Mouse (Mus musculus) MEL (cell line): ENCODE results near the gene Als2. TPM values are rescaled to one million over a fixed set of nuclear protein-coding genes. Genes with fewer than 3 reads are reported as not detected.
A peak's percentile ranks its signal among the peaks of the same experiment; 100 is the strongest.

ENCODE experiments used
- DNase-seq: peaks from one replicate; pipeline ENCODE4 v3.0.0; 2011; ENCODE audit warnings: low read depth, low spot score
- H3K27ac ChIP-seq: 2 replicates; pipeline ENCODE4 v1.5.1; 2012; ENCODE audit warnings: low read depth, mild to moderate bottlenecking, control low read depth, low read length, moderate library complexity; ENCODE audit not compliant: control insufficient read depth
- H3K27me3 ChIP-seq, 2 experiments: fragments of 150-350 bp in 1 of 2; sonication (generic) in 1 of 2; 2 replicates each; pipeline ENCODE4 v1.6.1; 2012; ENCODE audit warnings: low read length in 2 of 2, mild to moderate bottlenecking in 2 of 2, improper control_type of control experiment in 1 of 2, moderate library complexity in 1 of 2; ENCODE audit not compliant: insufficient read depth in 2 of 2, control insufficient read depth in 1 of 2
- H3K36me3 ChIP-seq, 2 experiments: 2 replicates each; pipeline ENCODE4 v1.6.1; 2012 to 2014; ENCODE audit warnings: low read length in 2 of 2, improper control_type of control experiment in 1 of 2, inconsistent platforms in 1 of 2, mild to moderate bottlenecking in 1 of 2; ENCODE audit not compliant: insufficient read depth in 2 of 2, control insufficient read depth in 1 of 2
- H3K4me1 ChIP-seq, 2 experiments: fragments of 150-350 bp in 1 of 2; sonication (generic) in 1 of 2; 2 replicates each; pipeline ENCODE4 v1.6.1; 2012; ENCODE audit warnings: low read length in 2 of 2, improper control_type of control experiment in 1 of 2, mild to moderate bottlenecking in 1 of 2; ENCODE audit not compliant: insufficient read depth in 2 of 2, control insufficient read depth in 1 of 2
- H3K4me3 ChIP-seq, 2 experiments: fragments of 150-350 bp in 1 of 2; sonication (generic) in 1 of 2; 2 replicates each; pipeline ENCODE4 v1.5.1; 2012; ENCODE audit warnings: low read depth in 2 of 2, low read length in 2 of 2, mild to moderate bottlenecking in 2 of 2, moderate library complexity in 2 of 2, control low read depth in 1 of 2, improper control_type of control experiment in 1 of 2; ENCODE audit not compliant: control insufficient read depth in 1 of 2, insufficient read depth in 1 of 2
- H3K79me2 ChIP-seq: 2 replicates; pipeline ENCODE4 v1.6.1; 2012; ENCODE audit warnings: mild to moderate bottlenecking, low read length, moderate library complexity; ENCODE audit not compliant: control insufficient read depth, poor library complexity, insufficient read depth
- H3K9ac ChIP-seq: 2 replicates; pipeline ENCODE4 v1.6.1; 2012; ENCODE audit warnings: low read depth, mild to moderate bottlenecking, control low read depth, low read length, moderate library complexity; ENCODE audit not compliant: control insufficient read depth, poor library complexity, severe bottlenecking
- H3K9me3 ChIP-seq: fragments of 150-350 bp; sonication (generic); replicated peaks from 2 replicates; pipeline ENCODE4 v1.6.1; 2012; ENCODE audit warnings: mild to moderate bottlenecking, low read length, improper control_type of control experiment, moderate library complexity; ENCODE audit not compliant: insufficient read depth
- CHD1 ChIP-seq: IDR thresholded peaks from 2 replicates; pipeline ENCODE4 v1.6.1; 2012; ENCODE audit warnings: low read depth, mild to moderate bottlenecking, inconsistent platforms, low read length, improper control_type of control experiment
- CTCF ChIP-seq, 3 experiments: IDR thresholded peaks in 2 of 3; conservative IDR thresholded peaks in 1 of 3; 2 replicates each; pipeline ENCODE4 v1.5.1; 2011 to 2012; ENCODE audit warnings: low read length in 3 of 3, low read depth in 2 of 3, mild to moderate bottlenecking in 2 of 3, improper control_type of control experiment in 1 of 3, inconsistent platforms in 1 of 3, mixed read lengths in 1 of 3, moderate library complexity in 1 of 3; ENCODE audit not compliant: control insufficient read depth in 1 of 3, insufficient read depth in 1 of 3, poor library complexity in 1 of 3, severe bottlenecking in 1 of 3
- ETS1 ChIP-seq: IDR thresholded peaks from 2 replicates; pipeline ENCODE4 v1.6.1; 2012; ENCODE audit warnings: low read depth, mild to moderate bottlenecking, inconsistent platforms, low read length, improper control_type of control experiment, moderate library complexity
- MAFK ChIP-seq: IDR thresholded peaks from 2 replicates; pipeline ENCODE4 v1.6.1; 2011; ENCODE audit warnings: low read depth, mild to moderate bottlenecking, low read length, improper control_type of control experiment, borderline replicate concordance
- MAZ ChIP-seq: IDR thresholded peaks from 2 replicates; pipeline ENCODE4 v1.6.1; 2012; ENCODE audit warnings: low read depth, mild to moderate bottlenecking, inconsistent platforms, low read length, improper control_type of control experiment
- MXI1 ChIP-seq: IDR thresholded peaks from 2 replicates; pipeline ENCODE4 v1.6.1; 2011; ENCODE audit warnings: mild to moderate bottlenecking, low read depth, low read length, improper control_type of control experiment
- MYB ChIP-seq: IDR thresholded peaks from 2 replicates; pipeline ENCODE4 v1.6.1; 2011; ENCODE audit warnings: mild to moderate bottlenecking, low read depth, low read length, improper control_type of control experiment
- NRF1 ChIP-seq: IDR thresholded peaks from 2 replicates; pipeline ENCODE4 v1.6.1; 2014; ENCODE audit warnings: low read depth, mild to moderate bottlenecking, inconsistent platforms, low read length, improper control_type of control experiment, moderate library complexity; ENCODE audit not compliant: poor library complexity, insufficient read depth, severe bottlenecking
- POLR2AphosphoS2 ChIP-seq: IDR thresholded peaks from 2 replicates; pipeline ENCODE4 v1.6.1; 2011; ENCODE audit warnings: low read length, improper control_type of control experiment
- POLR2AphosphoS5 ChIP-seq: IDR thresholded peaks from 2 replicates; pipeline ENCODE4 v1.6.1; 2012; ENCODE audit warnings: low read depth, borderline replicate concordance, mild to moderate bottlenecking, inconsistent platforms, low read length, moderate library complexity, mixed read lengths
- SIN3A ChIP-seq: IDR thresholded peaks from 2 replicates; pipeline ENCODE4 v1.6.1; 2012; ENCODE audit warnings: low read length, improper control_type of control experiment, inconsistent platforms
- TBP ChIP-seq: IDR thresholded peaks from 2 replicates; pipeline ENCODE4 v1.8.0; 2011; ENCODE audit warnings: low read depth, low read length, improper control_type of control experiment
- UBTF ChIP-seq: IDR thresholded peaks from 2 replicates; pipeline ENCODE4 v1.6.1; 2012; ENCODE audit warnings: low read depth, mild to moderate bottlenecking, inconsistent platforms, low read length, improper control_type of control experiment, moderate library complexity, borderline replicate concordance; ENCODE audit not compliant: insufficient read depth
- ZC3H11A ChIP-seq: IDR thresholded peaks from 2 replicates; pipeline ENCODE4 v1.6.1; 2012; ENCODE audit warnings: low read depth, mild to moderate bottlenecking, inconsistent platforms, low read length, improper control_type of control experiment
- polyA plus RNA-seq, 2 experiments: library from polyadenylated mRNA; stranded (reverse) in 1 of 2; unstranded in 1 of 2; fragments of >175 nt in 1 of 2; fragments of >200 nt in 1 of 2; gene quantifications; 2 replicates each; pipeline versions ENCODE4 v1.2.1 to v1.2.4; 2012; ENCODE audit warnings: low replicate concordance in 2 of 2, low read depth in 1 of 2; ENCODE audit not compliant: insufficient read length in 2 of 2, insufficient read depth in 1 of 2, missing spikeins in 1 of 2
- total RNA-seq: library from RNA; depleted of rRNA; stranded (reverse); fragments of 300-350 nt; gene quantifications from 2 replicates; pipeline ENCODE4 v1.2.3, GENCODE M21; 2012

Gene Als2
- total and polyA plus RNA-seq, 3 experiments: 7.4 to 8.5 TPM; not detected in 1

DNA sequence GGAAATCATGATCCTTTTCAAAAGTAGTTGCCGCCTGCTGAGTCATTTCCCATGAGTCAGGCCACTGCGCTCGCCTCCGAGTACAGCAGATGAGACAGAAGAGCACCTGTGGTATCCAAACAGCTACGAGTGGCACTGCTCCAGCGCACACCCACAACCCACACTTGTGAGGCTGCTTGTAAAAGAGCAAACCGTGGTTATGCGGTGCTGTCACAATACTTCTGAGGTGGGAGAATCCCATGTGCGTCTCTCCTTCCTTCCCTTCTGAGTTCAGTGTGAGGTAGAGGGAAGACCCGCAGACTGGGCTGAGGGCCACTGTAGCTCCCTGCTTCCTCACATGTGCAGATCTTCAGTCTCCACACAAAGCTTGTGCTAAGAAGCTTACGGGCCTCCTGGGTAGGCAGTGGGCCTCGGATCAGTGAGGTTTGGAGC lies 74.0 kb downstream of the Als2 start, which contains the start of gene Mpp4:
Gene Mpp4, minus strand, starts transcription at position 360 of the 432 bp plus-strand sequence.
- Histone ChIP-seq H3K9ac (no peak within 1 kb of the TSS), H3K4me3 (no peak within 1 kb of the TSS), H3K27ac (peak within 1 kb of the TSS; percentile 34; the same call in 1 of the 2 replicates), H3K79me2 (no peaks in the 10 kb centered on the region), H3K27me3 (no peaks in the 10 kb centered on the region), H3K4me1 (no peaks in the 10 kb centered on the region; a peak in 1 of 4 replicates), H3K36me3 (no peaks in the 10 kb centered on the region), H3K9me3 (no peaks in the 10 kb centered on the region)
- TF ChIP-seq MAZ (no peak), POLR2AphosphoS2 (no peak), POLR2AphosphoS5 (no peak), CTCF (IDR thresholded peaks at IDR 0.05 in 2 of 3, conservative IDR thresholded peaks at IDR 0.05 in 1 of 3; ENCODE audit: control insufficient read depth in 1 of 3, insufficient read depth in 1 of 3, low read depth in 2 of 3, low read length in 3 of 3, poor library complexity in 1 of 3, severe bottlenecking in 1 of 3) (no peak), MAFK (no peak), ETS1 (no peak), CHD1 (no peak)
- peak; percentile 46 for DNase-seq

DNA sequence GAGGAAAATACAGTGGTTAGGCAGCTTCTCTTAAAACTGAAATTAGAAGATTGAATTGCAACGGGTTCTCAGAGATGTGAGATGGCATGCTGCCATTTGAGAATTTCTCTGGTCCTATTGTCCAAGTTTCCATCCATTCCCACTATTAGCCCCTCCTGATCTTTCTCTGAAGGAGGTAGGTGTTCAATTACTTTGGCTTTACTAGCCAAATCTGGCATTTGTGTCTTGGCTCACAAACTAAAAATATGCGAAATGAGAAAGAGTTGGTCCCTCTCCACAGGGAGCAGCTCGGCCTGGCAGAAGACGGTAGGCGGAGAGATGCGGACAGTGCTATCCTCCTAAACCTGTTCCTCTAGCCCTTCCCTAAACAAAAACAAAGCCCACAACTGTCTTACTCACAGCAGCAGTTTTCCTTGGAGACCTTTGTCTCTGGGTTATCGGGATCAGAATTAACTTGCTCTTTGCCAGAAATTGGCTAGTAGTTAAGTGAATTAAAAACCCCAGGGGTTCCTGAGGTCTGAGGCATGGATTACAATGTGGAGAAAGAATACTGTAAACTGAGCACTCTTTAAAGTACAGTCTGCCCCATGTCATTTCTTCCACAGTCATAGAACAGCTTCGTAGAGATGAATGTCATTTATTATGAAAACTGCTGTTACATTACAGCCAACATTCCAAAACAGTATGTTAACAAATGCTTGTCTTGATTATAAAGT lies 74.6 kb downstream of the Als2 start:
- Histone ChIP-seq H3K9ac (no peak overlapping the region), H3K4me1 (no peaks in the 10 kb centered on the region; a peak in 1 of 4 replicates), H3K36me3 (no peaks in the 10 kb centered on the region), H3K79me2 (no peaks in the 10 kb centered on the region), H3K27me3 (no peaks in the 10 kb centered on the region), H3K27ac (peak overlapping the region; percentile 34; the same call in 1 of the 2 replicates), H3K9me3 (no peaks in the 10 kb centered on the region), H3K4me3 (no peak overlapping the region)
- no peak for DNase-seq
- TF ChIP-seq SIN3A (no peak), ETS1 (0 out of 2 replicates have a peak, but pooled peaks have one; percentile 8)

DNA sequence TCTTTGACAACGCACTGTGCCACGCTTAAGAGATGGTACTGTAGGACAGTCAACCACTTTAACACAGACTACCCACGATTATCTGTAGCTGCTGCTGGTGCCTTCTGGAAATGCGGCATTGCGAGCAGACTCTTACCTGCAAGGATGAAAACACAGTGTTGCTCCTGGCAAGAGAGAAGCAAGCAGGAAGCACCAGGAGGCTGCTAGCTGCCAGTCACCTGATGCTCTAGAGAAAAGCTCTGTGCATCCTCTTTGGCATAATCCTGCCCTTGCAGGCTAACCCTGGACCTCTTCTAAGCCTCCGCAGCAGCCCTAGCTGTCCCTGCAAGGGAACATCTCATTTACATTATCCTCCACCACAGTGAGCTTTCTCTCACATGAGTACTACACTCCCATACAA lies 75.6 kb downstream of the Als2 start:
- Histone ChIP-seq H3K4me1 (no peaks in the 10 kb centered on the region; a peak in 1 of 4 replicates), H3K4me3 (no peak overlapping the region), H3K9me3 (no peaks in the 10 kb centered on the region), H3K27ac (no peak overlapping the region), H3K27me3 (peaks cover 0 to 3% of the 10 kb centered on the region in 2 experiments; a peak in 2 of 4 replicates), H3K36me3 (no peaks in the 10 kb centered on the region), H3K79me2 (no peaks in the 10 kb centered on the region), H3K9ac (no peak overlapping the region)
- TF ChIP-seq ZC3H11A (no peak), MYB (no peak), TBP (no peak), NRF1 (no peak), MXI1 (no peak), UBTF (no peak)
- no peak for DNase-seq
